Mouse (Mus musculus): ENCODE measurements around the gene Gpr3.

The Gpr3 gene

DNA sequence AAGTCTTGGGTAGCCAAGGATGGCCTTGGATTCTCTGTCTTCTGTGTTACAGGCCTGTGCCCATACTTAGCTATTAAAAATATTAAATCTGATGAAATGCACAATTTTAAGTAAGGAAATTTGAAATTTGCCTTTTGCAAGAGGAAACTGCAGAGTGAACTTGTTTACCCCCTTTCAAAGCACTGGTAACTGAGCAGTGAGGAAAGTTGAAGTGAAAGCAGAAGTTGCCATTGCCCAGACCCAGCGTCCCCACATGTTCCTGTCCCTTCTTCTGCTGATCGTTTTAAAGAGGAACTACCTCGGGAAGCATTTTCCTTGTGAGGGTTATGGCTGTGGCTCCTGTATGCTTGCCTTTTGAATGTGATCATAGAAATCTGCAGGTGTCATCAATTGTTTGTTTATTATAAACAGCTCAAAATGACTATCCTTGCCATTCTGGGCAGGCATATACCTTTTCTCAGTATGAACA lies 42.2 kb downstream of the Gpr3 start:
- DNase-seq (ENCODE audit: low spot score) = no peak

DNA sequence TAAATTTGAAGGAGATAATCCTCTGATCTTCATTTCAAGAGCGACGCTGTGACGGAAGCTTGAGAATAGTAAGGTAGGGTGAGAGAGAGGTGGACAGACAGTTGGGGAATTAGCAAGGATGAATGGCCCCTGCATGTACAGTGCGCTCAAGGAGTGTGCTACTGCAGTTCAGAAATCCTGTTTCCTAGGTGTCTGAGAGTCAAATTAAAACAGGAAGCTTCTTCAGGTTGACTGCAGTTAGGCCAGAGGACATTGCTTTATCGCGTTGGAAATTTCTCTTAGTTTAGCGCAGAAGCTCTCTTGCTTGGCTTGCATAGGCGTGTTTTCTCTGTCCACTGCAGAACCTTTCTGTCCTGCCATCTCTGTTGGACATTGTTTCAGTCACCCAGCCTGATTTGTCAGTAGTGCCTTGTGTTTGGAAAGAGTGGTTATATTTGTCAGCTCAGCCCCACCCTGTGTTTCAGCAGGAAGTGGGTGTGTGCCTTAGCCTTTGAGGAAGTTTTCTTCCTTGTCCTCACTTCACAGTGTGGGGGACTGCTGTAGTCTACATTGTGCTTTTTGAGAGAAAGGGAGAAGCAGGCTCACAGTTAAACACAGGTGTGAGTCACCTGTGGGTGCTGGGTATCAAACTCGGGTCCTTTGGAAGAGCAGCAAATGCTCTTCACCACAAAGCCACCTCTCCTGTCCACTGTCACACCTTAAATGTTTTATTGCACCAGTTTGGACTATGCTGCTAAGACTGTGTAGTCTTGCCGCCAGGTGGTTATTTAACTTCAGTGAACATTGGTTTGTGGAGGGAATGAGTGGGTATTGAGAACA lies 42.9 kb downstream of the Gpr3 start:
- DNase-seq (ENCODE audit: low spot score) = no peak

DNA sequence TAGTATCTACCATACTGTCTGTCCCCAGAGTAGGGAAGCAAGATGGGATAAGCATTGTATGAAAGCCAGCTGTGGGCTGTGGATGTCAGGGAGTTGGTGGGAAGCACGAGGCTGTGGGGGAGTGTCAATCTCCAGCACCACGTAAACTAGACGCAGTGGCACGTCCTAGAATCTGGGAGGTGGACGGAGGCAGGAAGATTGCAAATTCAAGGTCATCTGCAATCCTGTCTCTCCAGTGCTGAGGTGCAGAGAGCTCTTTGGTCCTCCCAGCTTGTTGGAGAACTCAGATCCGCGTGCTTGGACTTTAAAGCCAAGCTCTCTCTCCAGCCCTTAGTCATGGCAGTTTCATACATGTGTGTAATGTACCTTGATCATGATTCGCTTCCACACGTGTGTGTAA lies 45.6 kb downstream of the Gpr3 start:
- no peak for DNase-seq (ENCODE audit: low spot score)

DNA sequence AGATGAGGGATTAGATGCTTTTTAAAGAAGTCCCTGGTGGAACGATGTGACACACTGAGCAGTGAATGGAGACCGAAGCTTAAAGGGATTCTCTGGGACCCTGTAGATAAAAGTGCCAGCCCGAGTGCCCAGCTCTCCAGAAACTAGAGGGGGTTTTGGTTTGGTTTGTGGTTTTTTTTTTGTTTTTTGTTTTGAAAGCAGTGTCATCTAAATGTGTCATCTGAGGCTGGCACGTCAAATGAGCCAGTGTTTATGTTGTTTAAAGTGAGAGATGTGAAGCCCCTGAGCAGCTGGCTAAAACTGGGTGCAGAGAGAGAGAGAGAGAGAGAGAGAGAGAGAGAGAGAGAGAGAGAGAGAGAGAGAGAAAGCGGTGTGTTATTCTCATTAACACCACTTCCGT lies 50.1 kb downstream of the Gpr3 start:
- DNase-seq (ENCODE audit: low spot score) = no peak

DNA sequence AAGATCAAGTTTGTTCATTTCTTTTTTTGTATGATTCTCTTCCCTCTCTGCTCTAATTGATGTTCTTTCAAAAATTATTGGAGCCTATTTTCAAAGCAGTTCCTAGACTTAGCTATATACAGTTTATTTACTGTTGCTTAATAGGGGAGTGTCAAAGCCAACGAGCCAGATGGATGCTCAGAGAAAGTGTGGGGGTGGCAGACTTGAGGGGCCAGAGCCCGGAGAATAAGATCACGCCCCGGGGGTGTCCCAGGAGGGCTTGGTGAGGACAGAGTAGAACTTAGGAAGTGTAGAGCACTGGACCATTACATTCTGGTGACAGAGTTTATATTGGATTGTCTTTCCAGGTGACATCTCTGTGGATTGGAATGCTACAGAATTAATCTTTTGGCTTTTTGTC lies 51.5 kb downstream of the Gpr3 start:
- DNase-seq (ENCODE audit: low spot score) = no peak

DNA sequence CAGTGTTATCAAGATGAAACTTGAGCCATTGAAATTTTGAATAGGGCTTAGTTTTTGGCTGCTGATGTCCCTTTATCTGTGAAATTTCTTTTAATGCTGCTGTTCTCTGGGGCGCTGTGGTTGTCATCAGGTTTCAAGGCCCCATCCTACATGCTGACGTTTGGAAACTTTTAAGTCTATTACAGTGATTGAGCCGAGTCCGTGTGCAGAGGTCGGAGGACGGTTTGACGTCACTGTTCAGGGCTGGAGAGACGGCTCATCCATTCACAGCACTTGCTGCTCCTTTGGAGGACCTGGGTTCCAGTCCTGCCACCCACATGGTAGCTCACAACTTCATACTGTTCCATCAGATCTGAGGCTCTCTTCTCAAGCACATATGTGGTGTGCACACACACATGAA lies 52.1 kb downstream of the Gpr3 start:
- no peak for DNase-seq (ENCODE audit: low spot score)

DNA sequence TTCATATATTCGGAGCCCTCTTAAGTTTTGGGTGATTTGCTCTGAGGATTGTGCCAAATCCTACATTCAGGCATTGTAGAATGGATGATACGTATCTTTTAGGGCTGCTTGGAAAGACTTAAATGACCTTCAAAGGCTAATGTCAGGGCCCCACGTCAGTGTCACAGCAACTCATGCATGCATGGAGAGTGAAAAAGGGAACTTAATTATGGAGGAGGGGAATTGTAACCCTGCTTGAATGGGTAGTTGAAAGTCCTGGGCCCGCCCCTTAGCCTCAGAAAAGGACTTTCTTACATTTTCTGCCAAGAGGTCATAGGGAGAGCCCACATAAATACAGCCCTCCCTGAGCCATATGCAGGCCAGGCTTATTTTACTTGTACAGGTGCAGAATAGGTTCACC lies 52.7 kb downstream of the Gpr3 start:
- DNase-seq (ENCODE audit: low spot score) = no peak

Data from urinary bladder, postnatal 25 days (tissue).